Mouse (Mus musculus) midbrain, embryonic 13.5 days (tissue): Measurements from ENCODE around the gene D11Wsu47e. TPM values are rescaled to one million over a fixed set of nuclear protein-coding genes. Genes with fewer than 3 reads are reported as not detected.

Source experiments
- ATAC-seq: fragments of 200-750 bp; cut with Nextera tagmentation; 2 replicates; pipeline ENCODE4 v1.8.0; 2017; ENCODE audit warnings: mild to moderate bottlenecking, moderate TSS enrichment, moderate library complexity
- H3K27ac ChIP-seq: fragments of 300-500 bp; sonication (generic); 2 replicates; pipeline ENCODE4 v1.5.1; 2015; ENCODE audit warnings: inconsistent platforms, mild to moderate bottlenecking, moderate library complexity
- H3K27me3 ChIP-seq: fragments of 300-500 bp; sonication (generic); 2 replicates; pipeline ENCODE4 v1.6.1; 2015; ENCODE audit warnings: mild to moderate bottlenecking, inconsistent platforms
- H3K36me3 ChIP-seq: fragments of 300-500 bp; sonication (generic); 2 replicates; pipeline ENCODE4 v1.6.1; 2015; ENCODE audit warnings: mild to moderate bottlenecking, inconsistent platforms
- H3K4me1 ChIP-seq: fragments of 300-500 bp; sonication (generic); replicated peaks from 2 replicates; pipeline ENCODE4 v1.6.1; 2015; ENCODE audit warnings: inconsistent platforms
- H3K4me2 ChIP-seq: fragments of 300-500 bp; sonication (generic); replicated peaks from 2 replicates; pipeline ENCODE4 v1.6.1; 2015; ENCODE audit warnings: moderate library complexity, mild to moderate bottlenecking, inconsistent platforms
- H3K4me3 ChIP-seq: fragments of 300-500 bp; sonication (generic); replicated peaks from 2 replicates; pipeline ENCODE4 v1.5.1; 2015; ENCODE audit warnings: mild to moderate bottlenecking, inconsistent platforms
- H3K9ac ChIP-seq: fragments of 300-500 bp; sonication (generic); replicated peaks from 2 replicates; pipeline ENCODE4 v1.6.1; 2015; ENCODE audit warnings: mild to moderate bottlenecking, inconsistent platforms
- H3K9me3 ChIP-seq: fragments of 300-500 bp; sonication (generic); 2 replicates; pipeline ENCODE4 v1.6.1; 2016; ENCODE audit warnings: mild to moderate bottlenecking, inconsistent platforms
- WGBS: fragments of 180-500 bp; shearing (Covaris S2); methylation state at CpG from one replicate; pipeline ENCODE4 v1.1.7; 2015; 5-methylcytosine and 5-hydroxymethylcytosine counted together
- polyA plus RNA-seq: library from polyadenylated mRNA; unstranded; fragments of >200 nt; fragmentation: Nextera tagmentation; extraction: Ambion mirVana; gene quantifications from 2 replicates; pipeline ENCODE4 v1.2.1, GENCODE M21; 2015

Gene D11Wsu47e
- polyA plus RNA-seq, 1 experiment from 2014 or later: 26.7 TPM

DNA sequence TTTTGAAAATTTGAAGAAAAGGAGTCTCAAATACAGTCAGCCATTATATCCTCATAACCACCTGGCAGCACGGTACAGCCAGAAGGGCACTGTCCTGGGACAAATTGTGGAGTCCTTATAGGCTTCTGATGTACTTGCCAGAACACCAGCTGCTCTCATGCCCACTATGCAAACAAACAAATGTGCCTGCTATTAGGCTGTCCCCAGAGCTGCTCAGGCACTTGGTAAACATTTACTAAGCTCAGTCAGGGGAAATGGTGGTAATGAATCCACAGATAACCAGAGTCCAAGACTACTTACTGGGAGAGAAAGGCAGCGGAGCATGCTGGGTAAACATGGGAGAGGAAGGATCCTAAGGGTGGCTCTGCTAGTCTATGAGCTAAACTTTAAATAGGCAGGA is 17.1 kb upstream of the D11Wsu47e start:
- Histone ChIP-seq H3K36me3 (peaks cover 57% of the 10 kb centered on the region), H3K4me3 (no peak overlapping the region), H3K4me2 (no peak overlapping the region), H3K27me3 (no peaks in the 10 kb centered on the region), H3K4me1 (0 out of 2 replicates have a peak, but pooled peaks cover 4% of the 10 kb centered on the region), H3K9ac (no peak overlapping the region), H3K27ac (peak overlapping the region; percentile 14; the same call in 1 of the 2 replicates), H3K9me3 (no peaks in the 10 kb centered on the region)
- no peak for ATAC-seq
- WGBS: 84% methylated on average over 2 of the region's 2 CpGs

DNA sequence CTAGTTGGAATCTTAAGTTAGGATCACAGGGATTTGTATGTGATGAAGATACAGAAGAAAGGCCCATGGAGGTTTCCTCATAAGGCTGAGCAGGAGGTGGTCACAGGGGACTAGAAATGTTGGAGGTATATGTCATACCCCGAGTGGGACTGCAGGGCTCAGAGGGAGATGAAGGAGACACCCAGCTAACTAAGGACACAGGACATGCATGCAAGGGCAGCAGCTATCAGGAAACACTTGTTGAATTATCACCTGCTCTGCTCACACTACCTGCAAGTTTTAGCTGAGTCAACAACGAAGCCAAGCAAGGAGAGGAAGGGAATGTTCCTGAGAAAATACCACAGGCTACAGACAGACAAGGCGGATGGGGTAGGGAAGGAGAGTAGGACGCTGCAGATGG is 16.5 kb upstream of the D11Wsu47e start:
- no peak overlapping the region for H3K4me2 ChIP-seq
- H3K36me3 ChIP-seq: peaks cover 56% of the 10 kb centered on the region
- ATAC-seq: no peak
- H3K9ac ChIP-seq: no peak overlapping the region
- H3K27ac ChIP-seq: no peak overlapping the region
- no peaks in the 10 kb centered on the region for H3K27me3 ChIP-seq
- no peak overlapping the region for H3K4me3 ChIP-seq
- H3K9me3 ChIP-seq: no peaks in the 10 kb centered on the region
- 87% methylated on average over 4 of the region's 4 CpGs for WGBS
- H3K4me1 ChIP-seq: 0 out of 2 replicates have a peak, but pooled peaks cover 4% of the 10 kb centered on the region

DNA sequence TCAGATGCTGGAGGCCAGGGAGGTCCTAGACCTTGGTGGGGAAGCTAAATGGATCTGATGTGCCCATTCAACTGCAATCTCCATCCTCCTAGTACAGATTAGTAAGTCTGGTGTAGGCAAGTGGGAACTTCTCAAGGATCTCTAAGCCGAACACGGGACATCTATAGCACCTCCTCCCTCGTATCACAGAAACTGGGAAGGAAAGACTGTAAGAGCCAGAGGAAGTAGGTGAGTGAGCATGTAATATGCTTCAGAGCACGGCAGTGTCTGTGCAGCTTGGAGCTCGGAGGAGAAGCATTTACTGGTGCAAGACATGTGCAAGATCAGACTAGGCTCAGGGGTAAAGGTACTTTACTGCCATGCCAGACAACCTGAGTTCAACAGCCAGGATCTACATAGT is 15.4 kb upstream of the D11Wsu47e start:
- H3K9me3 ChIP-seq: no peaks in the 10 kb centered on the region
- no peak overlapping the region for H3K27ac ChIP-seq
- 92% methylated on average over 5 of the region's 5 CpGs for WGBS
- no peak for ATAC-seq
- H3K36me3 ChIP-seq: peaks cover 55% of the 10 kb centered on the region
- H3K4me3 ChIP-seq: no peak overlapping the region
- H3K4me2 ChIP-seq: no peak overlapping the region
- H3K27me3 ChIP-seq: no peaks in the 10 kb centered on the region
- 0 out of 2 replicates have a peak, but pooled peaks cover 4% of the 10 kb centered on the region for H3K4me1 ChIP-seq
- no peak overlapping the region for H3K9ac ChIP-seq

DNA sequence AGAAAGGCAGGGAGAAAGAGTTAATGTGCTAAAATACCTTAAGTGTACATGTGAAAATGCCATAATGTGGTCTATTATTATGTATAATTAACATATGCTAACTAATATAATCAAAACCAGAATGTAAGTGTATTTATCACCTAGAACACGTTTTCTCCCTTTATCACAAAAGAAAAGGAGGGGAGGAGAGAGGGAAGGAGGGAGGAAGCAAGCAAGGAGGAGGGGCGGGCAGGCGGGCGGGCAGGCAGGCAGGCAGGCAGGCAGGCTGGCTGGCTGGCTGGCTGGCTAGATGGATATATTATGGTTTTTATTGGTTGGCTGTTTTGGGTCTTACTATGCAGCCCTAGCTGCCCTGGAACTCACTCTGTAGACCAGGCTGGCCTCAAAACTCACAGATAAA is 14.5 kb upstream of the D11Wsu47e start:
- H3K27ac ChIP-seq: no peak overlapping the region
- H3K27me3 ChIP-seq: no peaks in the 10 kb centered on the region
- ATAC-seq: no peak
- no peak overlapping the region for H3K9ac ChIP-seq
- H3K4me3 ChIP-seq: no peak overlapping the region
- no peaks in the 10 kb centered on the region for H3K4me1 ChIP-seq
- H3K4me2 ChIP-seq: no peak overlapping the region
- no peaks in the 10 kb centered on the region for H3K9me3 ChIP-seq
- H3K36me3 ChIP-seq: peaks cover 52% of the 10 kb centered on the region
- WGBS: 83% methylated on average over 4 of the region's 4 CpGs

DNA sequence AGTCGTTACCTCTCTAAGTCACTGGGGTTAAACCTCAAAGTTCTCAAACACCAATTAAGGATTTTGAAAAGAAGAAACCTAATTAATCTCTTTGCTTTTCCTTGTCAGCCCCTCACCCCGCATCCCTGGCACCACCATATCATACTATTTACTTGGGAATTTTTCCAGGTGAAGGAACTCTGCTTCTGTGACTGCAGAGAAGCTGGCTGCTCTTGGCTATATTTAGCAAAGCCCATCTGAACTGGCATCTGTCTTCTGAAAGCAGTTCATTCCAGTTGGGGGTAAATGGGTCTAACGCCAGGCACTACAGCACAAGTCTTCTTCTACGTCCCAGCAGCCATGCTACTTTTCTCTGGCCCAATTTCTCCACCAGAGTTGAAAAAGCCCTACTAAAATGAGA is 10.6 kb upstream of the D11Wsu47e start:
- Histone ChIP-seq H3K9ac (no peak overlapping the region), H3K9me3 (no peaks in the 10 kb centered on the region), H3K27ac (no peak overlapping the region), H3K4me1 (peaks cover 8% of the 10 kb centered on the region; the same call in 1 of the 2 replicates), H3K36me3 (peaks cover 63% of the 10 kb centered on the region), H3K4me2 (no peak overlapping the region), H3K4me3 (no peak overlapping the region), H3K27me3 (no peaks in the 10 kb centered on the region)
- no peak for ATAC-seq
- WGBS: 97% methylated on average over 4 of the region's 4 CpGs

DNA sequence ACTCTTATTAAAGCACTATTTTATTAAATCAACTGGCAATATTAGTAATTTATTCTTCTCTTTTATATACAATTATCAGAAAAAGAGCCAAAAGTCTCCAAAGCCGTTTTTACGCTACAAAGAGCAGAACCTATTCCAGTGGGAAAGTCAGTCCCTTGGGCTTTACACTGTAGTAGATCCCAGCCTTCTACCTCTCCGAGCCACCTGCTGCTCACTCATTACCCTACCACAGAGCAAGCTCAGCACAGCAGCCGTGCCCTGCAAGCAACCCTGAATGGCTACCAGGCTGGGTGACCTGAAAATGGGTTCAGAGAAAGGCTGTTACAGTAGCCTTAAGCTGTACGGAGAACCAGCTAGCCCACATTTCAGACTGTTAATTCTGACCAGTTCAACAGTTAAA is 9.6 kb upstream of the D11Wsu47e start:
- WGBS: 92% methylated on average over 5 of the region's 5 CpGs
- Histone ChIP-seq H3K9ac (no peak overlapping the region), H3K4me3 (no peak overlapping the region), H3K27ac (no peak overlapping the region), H3K27me3 (no peaks in the 10 kb centered on the region), H3K4me2 (no peak overlapping the region), H3K9me3 (no peaks in the 10 kb centered on the region), H3K36me3 (peaks cover 59% of the 10 kb centered on the region), H3K4me1 (peaks cover 8% of the 10 kb centered on the region; the same call in 1 of the 2 replicates)
- ATAC-seq: no peak

DNA sequence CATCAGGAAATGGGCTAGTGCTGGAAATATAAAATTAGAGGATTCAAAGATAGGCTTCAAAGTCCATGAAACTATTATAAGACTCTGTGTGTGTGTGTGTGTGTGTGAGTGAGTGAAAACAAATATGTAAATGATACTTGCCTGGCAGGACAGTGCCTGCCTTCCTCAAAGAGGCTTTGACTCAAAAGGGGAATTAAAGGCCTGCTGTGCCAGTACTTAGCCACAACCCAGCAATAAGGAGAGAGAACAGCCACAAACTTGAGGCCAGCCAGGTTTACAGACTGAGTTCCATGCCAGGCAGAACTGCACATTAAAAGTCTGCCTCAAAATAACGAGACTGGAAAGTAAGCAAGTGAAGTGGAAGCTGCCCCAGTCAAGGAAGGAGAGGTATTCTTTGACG is 7.4 kb upstream of the D11Wsu47e start:
- WGBS: 71% methylated on average over 2 of the region's 2 CpGs
- Histone ChIP-seq H3K9ac (no peak overlapping the region), H3K4me2 (no peak overlapping the region)

DNA sequence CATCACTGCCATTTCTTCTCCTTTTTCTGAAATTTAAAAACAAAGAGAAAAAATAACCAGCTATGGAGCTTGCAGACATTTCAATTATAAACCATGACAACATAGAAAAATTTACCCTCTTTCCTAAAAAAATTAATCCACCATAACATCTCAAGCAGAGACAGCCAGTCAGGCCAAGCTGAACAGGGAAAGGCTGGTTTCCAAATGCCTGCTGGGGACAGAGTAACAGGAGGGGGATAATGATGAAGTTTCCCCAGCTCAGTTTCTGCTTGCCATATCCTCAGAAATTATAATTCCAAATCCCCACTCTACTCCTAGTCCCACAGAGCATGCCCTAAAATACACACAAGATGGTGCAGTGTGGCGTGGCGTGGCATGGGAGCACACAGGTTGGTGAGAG is 6.8 kb upstream of the D11Wsu47e start:
- no peak for ATAC-seq
- no peaks in the 10 kb centered on the region for H3K9me3 ChIP-seq
- WGBS: 94% methylated on average over 2 of the region's 2 CpGs
- H3K27ac ChIP-seq: no peak overlapping the region
- no peak overlapping the region for H3K4me2 ChIP-seq
- H3K36me3 ChIP-seq: peaks cover 37% of the 10 kb centered on the region
- H3K9ac ChIP-seq: no peak overlapping the region
- H3K4me3 ChIP-seq: no peak overlapping the region
- H3K4me1 ChIP-seq: peaks cover 25% of the 10 kb centered on the region
- H3K27me3 ChIP-seq: no peaks in the 10 kb centered on the region

More for the DNA sequence above, 7.4 kb upstream of the D11Wsu47e start:
- ATAC-seq: no peak
- peaks cover 43% of the 10 kb centered on the region for H3K36me3 ChIP-seq
- no peak overlapping the region for H3K27ac ChIP-seq
- H3K4me1 ChIP-seq: peaks cover 20% of the 10 kb centered on the region
- no peaks in the 10 kb centered on the region for H3K9me3 ChIP-seq
- no peaks in the 10 kb centered on the region for H3K27me3 ChIP-seq
- H3K4me3 ChIP-seq: no peak overlapping the region

DNA sequence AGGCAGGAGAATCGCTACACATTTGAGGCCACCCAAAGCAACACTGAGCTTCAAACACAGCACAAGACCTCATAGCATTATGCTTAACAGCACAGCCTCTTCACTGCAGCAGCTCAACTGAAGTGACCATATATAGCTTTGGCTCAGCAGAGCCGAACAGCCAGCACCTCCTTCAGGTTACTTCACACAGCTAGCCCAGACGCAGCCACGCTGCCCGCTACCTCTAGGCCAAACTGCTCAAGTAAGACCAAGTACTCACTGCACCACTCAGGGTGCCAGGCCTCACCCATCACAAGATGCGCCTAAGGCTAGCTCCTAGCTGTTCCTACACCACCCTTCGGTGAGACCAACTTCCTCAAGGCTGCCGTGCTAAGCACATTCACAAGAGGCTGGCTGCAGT is 5.8 kb upstream of the D11Wsu47e start:
- no peaks in the 10 kb centered on the region for H3K27me3 ChIP-seq
- 91% methylated on average over 8 of the region's 8 CpGs for WGBS
- H3K9me3 ChIP-seq: no peaks in the 10 kb centered on the region
- H3K27ac ChIP-seq: no peak overlapping the region
- peaks cover 34% of the 10 kb centered on the region for H3K4me1 ChIP-seq
- H3K9ac ChIP-seq: no peak overlapping the region
- H3K4me2 ChIP-seq: no peak overlapping the region
- no peak overlapping the region for H3K4me3 ChIP-seq
- H3K36me3 ChIP-seq: peaks cover 28% of the 10 kb centered on the region
- no peak for ATAC-seq

DNA sequence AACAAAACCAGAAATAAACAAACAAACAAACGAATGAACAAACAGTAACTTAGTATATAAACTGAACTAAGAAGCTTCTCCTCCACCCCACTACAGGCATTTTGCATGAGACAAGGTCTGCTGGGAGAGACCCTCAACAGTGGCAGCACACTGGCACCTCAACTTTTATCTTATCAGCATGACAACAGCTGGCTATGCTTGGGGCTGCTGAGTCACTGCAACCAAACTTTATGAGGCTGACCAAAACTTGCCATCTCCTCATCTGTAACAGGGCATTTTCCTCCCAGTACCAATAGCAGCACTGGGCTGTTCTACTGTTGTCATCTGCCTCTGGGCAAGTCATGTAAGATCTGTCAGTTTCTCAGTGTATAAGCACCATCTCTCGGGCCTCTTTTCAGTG is 3.3 kb upstream of the D11Wsu47e start:
- no peak overlapping the region for H3K4me3 ChIP-seq
- no peaks in the 10 kb centered on the region for H3K27me3 ChIP-seq
- no peak overlapping the region for H3K9ac ChIP-seq
- no peaks in the 10 kb centered on the region for H3K9me3 ChIP-seq
- peaks cover 48% of the 10 kb centered on the region for H3K4me1 ChIP-seq
- H3K36me3 ChIP-seq: peaks cover 12% of the 10 kb centered on the region
- no peak overlapping the region for H3K4me2 ChIP-seq
- ATAC-seq: no peak
- H3K27ac ChIP-seq: no peak overlapping the region
- WGBS: 93% methylated on average over 2 of the region's 2 CpGs

DNA sequence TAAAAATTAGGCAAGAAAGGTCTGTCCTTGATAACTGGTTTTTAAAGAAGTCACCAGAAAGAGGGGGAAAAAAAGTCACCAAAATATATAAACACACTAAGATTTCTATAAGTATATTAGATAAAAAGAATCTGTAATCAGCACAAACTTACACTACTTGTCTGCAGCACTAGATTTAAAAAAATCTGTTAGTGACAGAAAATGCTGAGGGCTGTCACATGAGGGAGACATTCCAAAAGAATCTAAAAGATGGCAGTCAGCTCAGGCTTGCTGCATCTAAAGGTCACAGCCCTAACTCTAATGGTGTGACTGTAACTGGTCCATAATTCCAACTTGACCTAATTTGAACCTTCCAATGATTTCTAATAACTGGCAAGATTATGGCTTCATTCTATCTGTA is 2.2 kb upstream of the D11Wsu47e start:
- H3K9me3 ChIP-seq: no peaks in the 10 kb centered on the region
- no peak overlapping the region for H3K27ac ChIP-seq
- peaks cover 58% of the 10 kb centered on the region for H3K4me1 ChIP-seq
- H3K4me3 ChIP-seq: peak overlapping the region; percentile 4; the same call in 1 of the 2 replicates
- H3K27me3 ChIP-seq: no peaks in the 10 kb centered on the region
- H3K4me2 ChIP-seq: peak overlapping the region; percentile 94
- peaks cover 2% of the 10 kb centered on the region for H3K36me3 ChIP-seq
- ATAC-seq: no peak
- H3K9ac ChIP-seq: no peak overlapping the region

DNA sequence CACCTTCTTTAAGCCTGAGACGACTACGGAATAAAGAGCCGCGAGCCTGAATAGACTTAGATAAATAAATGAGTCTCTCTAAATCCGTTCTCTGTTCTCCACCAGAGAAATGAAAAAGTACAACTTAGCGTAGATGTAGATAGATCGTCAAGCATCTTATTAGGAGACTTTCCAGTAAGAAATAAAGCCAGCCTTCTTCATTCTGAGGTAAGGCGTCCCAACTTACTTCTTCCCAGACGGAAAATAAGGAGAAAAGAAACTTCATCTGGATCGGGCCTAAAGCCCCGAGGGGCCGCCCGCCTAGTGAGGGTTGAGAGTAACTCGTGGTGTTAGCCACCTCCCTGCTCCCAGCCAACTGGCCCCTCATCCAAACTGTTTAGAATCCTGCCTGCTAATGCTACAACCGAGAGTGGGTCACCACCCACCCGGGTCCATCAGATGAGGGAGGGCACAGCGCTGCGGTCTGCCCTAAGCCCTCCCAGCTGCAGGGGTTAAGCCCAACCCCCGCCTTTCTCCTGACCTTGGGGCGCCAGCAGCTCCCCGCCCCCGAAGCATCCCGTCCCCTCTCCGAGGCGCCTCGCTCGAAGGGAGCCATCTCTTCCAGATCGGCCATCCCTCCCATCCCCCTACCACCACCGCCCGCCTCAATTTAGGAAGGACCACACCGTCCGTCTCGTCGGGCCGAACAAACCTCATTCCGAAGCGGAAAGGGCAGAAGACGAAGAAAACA is 1.1 kb upstream of the D11Wsu47e start:
- Histone ChIP-seq H3K36me3 (peaks cover 6% of the 10 kb centered on the region), H3K4me3 (peak overlapping the region; percentile 85), H3K9ac (peak overlapping the region; percentile 86), H3K27ac (peak overlapping the region; percentile 96), H3K9me3 (no peaks in the 10 kb centered on the region), H3K4me2 (peak overlapping the region; percentile 94), H3K27me3 (no peaks in the 10 kb centered on the region), H3K4me1 (peaks cover 56% of the 10 kb centered on the region)
- peak; percentile 14 for ATAC-seq
- WGBS: 3% methylated on average over 35 of the region's 38 CpGs

DNA sequence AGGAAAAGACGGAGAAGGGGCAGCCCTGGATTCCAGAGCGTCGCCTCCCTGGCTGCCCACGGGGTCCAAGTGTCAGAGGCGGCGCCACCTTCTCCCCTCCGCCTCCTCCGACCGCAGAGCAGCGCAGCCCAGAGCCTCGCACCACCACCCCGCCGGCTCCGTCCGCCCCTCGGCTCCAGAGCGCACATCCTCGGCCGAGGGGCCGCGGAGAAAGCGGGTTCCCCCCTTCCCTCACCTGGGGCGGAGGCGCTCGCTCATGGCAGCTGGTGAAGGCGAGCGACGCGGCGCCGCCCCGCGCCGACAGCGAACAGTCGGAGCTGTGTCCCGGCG is 620 bp upstream of the D11Wsu47e start:
- H3K9me3 ChIP-seq: no peaks in the 10 kb centered on the region
- 0% methylated on average over 25 of the region's 38 CpGs for WGBS
- H3K27me3 ChIP-seq: no peaks in the 10 kb centered on the region
- H3K36me3 ChIP-seq: peaks cover 11% of the 10 kb centered on the region
- peak overlapping the region; percentile 96 for H3K27ac ChIP-seq
- ATAC-seq: peak; percentile 85; the same call in 1 of the 2 replicates
- peak overlapping the region; percentile 94 for H3K4me2 ChIP-seq
- H3K4me3 ChIP-seq: peak overlapping the region; percentile 85
- peak overlapping the region; percentile 86 for H3K9ac ChIP-seq
- peaks cover 51% of the 10 kb centered on the region for H3K4me1 ChIP-seq
